Mouse (Mus musculus) c-Kit-positive CD71-positive TER-119-negative erythroid progenitor cells, embryonic 14.5 days (primary cell): ENCODE data around the gene Klhl25.
A peak's percentile ranks its signal among the peaks of the same experiment; 100 is the strongest.
"Not testable (repeated sequence)": the region's sequence is repeated elsewhere in the genome, so short reads cannot be mapped to it uniquely, and the experiment has no call there.

Source experiments
- DNase-seq: peaks from one replicate; pipeline ENCODE4 v3.0.0-alpha.2; 2013; ENCODE audit warnings: low read depth

Klhl25 gene

GRCm38 (mm10) chr7:75848115-75848775 is at the start of gene Klhl25:
Klhl25 (plus strand) TSS chr7:75848310.
- DNase-seq, result peak; percentile 94

DNA sequence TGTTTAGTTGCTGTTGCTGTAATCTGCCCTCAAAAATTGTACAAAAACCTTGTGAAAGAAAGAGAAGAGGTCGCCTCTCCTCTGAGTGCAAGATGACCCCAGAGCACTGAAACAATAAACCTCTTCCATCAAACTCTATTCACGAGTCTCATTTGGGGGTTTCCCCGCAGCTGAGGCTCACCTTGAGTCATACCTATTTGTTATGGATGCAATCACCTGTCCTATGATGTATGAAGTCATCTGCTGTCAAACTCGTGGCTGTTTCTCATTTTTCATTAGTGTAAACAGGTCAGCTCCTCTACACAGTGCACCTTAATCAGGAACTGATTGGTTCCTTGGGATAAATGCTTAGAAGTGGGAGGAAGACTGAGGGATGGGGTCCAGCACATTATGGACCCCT is 47.6 kb upstream of the Klhl25 start:
- no peak for DNase-seq

DNA sequence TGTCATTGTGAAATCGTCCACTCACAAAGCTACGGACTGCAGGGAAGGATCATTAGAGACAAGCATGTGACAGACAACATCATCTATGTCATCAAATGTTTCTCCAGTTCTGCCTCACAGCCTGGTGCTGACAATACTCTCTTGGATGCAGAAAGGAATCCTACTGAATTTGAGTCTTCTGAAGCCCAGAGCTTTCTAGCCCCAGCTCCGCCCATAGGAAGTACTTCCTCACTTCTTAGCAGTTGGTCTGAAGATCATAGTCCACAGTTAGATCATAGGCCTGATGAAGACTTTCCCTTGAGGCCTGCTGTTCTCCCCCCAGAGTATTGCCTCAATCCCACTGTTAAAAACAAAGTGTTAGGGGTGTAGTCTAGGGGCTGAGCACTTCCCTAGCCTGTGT is 47.1 kb upstream of the Klhl25 start:
- no peak for DNase-seq

GRCm38 (mm10) chr7:75801621-75802358 is 46.3 kb upstream of the Klhl25 start:
- DNase-seq, result no peak

DNA sequence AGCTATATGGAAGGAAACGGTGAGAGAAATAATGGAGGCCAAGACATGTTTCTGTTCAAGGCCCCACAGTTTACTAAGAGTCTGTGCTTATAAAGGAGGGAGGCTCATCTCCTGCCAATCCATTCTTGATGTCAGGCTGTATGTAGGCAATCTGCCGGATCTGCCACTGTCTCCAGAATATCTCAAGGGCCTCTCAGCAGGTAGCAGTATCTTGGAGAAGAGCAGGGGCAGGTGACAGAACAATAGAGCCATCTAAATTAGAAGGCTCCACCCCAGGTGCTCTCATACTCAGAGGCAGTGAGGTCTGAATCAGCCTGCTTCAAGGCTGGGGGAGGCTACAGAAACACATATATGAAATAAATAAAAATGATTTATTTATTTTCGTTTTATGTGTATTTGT is 45.2 kb upstream of the Klhl25 start:
- no peak for DNase-seq

GRCm38 (mm10) chr7:75806161-75806560 is 41.9 kb upstream of the Klhl25 start:
- DNase-seq, result no peak

DNA sequence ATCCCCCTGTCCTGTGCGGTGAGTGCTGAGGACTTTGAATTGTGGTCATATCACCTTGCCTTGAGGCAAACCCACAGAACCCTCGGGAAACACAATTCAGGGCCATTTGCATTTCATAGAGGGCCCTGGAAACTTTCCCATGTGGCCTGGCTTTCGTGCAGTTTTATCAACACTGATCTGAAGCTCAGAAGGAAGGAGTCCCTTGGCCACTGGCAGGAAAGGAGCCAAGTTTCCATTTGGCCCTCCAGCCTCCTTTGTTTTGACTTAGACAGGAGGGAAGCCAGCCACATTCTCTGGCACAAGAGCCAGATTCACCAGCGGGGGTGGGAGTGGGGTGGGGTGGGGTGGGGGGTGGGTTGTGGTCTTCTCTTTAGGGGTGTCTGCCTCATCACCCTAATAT is 41.4 kb upstream of the Klhl25 start:
- no peak for DNase-seq

GRCm38 (mm10) chr7:75807460-75808304 is 40.4 kb upstream of the Klhl25 start:
- DNase-seq, result no peak

DNA sequence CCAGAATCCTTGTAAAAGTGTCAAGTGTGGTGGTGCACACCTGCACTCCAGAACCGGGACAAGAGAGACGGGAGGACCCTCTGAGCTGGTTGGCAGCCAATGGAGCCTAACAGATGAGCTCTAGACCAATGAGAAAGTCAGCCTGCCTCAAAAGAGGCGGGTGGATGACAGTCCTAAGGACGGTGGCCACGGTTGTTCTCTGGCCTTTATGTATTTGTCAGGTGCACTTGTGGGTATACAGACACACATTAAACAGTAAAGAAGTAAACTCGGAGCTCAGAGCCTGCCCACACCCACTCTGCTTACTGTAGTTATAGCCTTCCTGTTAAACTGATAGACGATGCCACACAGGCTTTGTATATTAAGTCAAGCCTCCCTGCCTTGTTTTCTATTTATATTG is 27.4 kb upstream of the Klhl25 start:
- DNase-seq, result no peak

GRCm38 (mm10) chr7:75822087-75822668 is 25.9 kb upstream of the Klhl25 start:
- no peak for DNase-seq

DNA sequence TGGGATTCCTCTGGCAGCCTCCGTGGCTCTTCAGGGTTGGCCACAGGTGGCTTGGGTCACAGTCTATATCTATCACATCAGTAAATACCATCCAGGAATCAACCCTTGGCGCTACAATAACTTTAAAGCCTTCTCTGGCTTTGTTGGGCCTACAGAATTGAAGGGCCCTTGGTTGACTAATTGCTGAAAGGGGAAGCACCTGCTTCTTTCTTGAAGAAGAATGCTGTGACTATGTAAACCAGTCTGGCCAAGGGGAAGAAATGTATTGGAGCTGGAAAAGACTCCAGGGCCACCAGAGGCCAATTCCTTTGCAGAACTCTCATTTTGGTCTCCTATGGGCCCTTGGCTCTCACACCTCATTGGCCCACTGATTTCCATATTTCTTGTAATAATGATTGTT is 25.0 kb upstream of the Klhl25 start:
- DNase-seq, result no peak

DNA sequence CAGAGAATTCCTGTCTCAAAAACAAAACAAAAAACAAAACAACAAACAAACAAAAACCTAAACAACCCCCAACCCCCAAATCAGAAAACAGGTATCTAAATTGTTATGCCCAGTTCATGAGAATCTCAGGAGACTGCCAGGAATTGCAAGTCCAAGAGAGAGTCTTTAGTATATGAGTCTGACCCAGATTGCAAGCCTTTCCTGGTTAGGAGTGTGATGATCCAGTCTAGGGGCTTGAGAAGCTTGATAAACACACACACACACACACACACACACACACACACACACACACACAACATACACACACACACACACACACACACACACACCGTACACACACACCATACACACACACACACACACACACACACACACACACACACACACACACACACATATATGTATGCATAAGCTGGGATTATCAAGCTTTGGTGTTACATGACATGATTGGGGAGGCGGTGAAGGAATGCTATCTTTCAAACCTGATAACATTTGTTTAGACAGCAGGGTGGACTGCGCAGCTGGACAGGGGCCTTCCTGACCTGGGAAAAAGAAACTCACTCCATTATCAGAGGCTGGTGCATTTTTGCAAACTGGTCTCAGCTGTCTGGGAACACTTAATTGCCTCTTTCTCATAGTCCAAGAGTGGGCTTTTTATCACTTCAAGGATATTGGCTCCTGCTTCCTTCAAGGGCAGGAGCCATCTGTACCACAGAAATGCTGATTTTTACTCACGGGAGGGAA is 21.6 kb upstream of the Klhl25 start:
- DNase-seq, result no peak

GRCm38 (mm10) chr7:75827357-75827756 is 20.8 kb upstream of the Klhl25 start:
- no peak for DNase-seq

- peak; percentile 88 for DNase-seq
Observed at GRCm38 (mm10) chr7:75827850-75828249, 20.3 kb upstream of the Klhl25 start.

DNA sequence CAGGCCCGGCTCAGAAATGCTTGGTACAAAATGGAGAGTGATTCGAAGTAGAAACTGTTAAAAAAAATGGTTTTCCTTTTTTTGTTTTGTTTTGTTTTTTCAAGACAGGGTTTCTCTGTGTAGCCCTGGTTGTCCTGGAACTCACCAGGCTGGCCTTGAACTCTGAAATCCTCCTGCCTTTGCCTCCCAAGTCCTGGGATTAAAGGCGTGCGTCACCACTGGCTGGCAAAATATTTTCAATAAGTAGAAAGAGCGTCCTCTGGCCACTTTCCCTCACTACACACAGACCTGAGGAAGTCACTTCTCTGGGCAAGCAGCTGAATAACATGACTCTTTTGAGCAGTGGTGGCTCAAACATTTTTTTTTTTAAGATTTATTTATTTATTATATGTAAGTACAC is 19.6 kb upstream of the Klhl25 start:
- DNase-seq, result no peak

DNA sequence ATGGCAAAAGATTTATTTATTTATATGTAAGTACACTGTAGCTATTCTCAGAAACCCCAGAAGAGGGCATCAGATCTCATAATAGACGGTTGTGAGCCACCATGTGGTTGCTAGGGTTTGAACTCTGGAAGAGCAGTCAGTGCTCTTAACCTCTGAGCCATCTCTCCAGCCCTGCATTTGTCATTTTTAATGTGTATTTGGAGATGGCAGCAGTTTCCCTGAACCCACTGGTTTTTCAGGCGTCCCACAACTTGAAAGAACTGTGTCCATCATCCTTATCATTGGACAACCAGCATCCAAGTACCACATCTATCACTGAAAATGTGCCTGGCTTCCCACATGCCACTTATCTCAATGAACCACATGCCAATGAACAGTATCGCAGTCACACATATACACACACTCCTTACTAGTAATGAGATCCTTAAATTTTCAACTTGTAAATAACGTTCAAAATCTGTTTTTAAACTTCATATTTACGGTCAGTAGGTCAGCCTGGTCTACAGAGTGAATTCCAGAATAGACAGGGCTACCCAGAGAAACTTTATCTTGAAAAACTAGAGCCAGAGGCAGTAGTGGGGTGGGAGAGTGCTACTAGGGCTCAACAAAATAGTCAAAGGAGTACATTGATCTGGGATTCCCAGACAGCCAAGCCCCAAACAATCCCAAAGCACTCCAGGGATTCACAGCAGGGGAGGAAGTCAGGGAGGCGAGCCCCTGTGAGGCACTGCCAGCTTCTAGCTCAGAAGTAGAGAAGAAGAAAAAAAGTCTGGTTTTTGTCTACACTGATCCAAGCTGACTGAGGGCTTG is 17.7 kb upstream of the Klhl25 start:
- DNase-seq, result peak; percentile 91

GRCm38 (mm10) chr7:75833960-75834359 is 14.2 kb upstream of the Klhl25 start:
- not testable (repeated sequence) for DNase-seq

DNA sequence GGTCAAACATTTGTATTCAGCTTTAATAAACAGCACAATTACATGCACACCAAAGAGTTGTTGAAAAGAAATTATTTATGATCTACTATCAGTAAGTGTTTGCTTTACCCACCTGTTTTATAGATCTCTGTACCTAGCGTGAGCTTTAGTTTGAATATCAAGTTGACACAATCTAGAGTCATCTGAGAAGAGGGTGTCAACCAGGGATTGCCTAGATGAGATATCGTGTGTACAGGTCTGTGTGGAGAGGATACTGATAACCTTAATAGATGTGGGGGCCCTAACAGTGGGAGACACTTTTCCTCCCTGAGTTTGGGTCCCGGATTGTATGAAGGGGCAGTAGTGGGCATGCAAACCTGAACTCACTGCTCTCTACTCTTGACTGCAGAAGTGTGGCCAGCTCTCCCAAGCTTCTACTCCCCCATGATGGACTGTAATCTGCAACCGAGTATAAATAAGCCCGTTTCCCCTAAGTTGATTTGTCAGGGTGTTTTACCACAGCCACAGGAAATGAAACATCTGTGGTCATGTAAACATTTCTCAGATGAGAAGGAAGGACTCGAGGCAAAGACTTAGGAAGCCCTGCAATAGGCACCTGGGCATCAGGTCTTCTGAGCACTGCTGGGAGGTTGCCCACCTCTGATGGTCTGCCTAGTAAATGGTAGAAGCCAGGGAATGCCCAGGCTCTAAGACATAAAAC is 13.0 kb upstream of the Klhl25 start:
- not testable (repeated sequence) for DNase-seq

DNA sequence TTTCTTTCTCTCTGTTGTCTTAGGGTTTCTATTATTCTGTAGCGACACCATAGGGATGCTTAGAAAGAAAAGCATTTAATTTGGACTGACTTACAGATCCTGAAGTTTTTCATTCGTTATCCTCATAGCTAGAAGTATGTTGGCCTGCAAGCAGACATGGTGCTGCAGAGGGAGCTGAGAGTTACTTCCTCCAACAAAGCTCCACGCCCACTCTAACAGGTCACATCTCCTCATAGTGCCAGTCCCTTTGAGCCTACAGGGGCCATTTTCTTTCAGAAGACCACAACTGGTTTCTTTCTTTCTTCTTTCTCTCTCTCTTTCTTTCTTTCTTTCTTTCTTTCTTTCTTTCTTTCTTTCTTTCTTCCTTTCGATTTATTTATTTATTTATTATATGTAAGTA is 8.0 kb upstream of the Klhl25 start:
- DNase-seq, result no peak

- DNase-seq, result no peak
Observed at GRCm38 (mm10) chr7:75842306-75842705, 5.8 kb upstream of the Klhl25 start.
